23 mouse cellular contexts compared by ENCODE assay signal in the genomic region with DNA sequence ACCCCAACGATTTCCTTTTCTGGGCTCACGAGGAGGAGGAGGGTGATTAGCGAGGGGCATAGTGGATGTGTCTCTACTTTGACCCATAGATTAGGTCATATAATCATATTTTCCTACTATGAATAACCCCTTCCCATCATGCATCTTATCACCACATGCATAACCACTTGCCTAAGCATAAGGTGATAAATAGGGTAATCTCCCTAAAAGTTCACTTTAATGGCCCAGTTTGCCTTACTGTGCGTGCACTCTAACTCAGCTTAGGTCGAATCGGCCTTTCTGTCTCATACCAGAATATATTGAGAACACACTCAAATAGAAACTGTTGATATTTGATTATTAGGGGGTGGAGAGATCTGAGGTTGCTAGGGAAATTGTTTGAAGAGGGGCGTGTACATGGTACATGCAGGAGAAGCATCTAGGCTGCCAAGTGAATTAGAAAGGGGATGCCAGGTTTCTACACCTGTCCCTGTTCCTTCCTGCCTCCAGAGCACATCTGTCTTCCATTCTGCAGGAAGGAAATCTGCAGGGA. TPM values are rescaled to one million over a fixed set of nuclear protein-coding genes. Genes with fewer than 3 reads are reported as not detected.
DNase-seq lines count a peak whose midpoint lies in the region; ATAC-seq lines count a peak whose summit lies in the region.
"Had no signal": no experiment of that assay in that cellular context is flagged by ENCODE, and none has a peak within 500 bp of the region (broad histone marks: within the 10 kb centered on the region; RNA-seq: fewer than 3 reads in every experiment).

No protein-coding gene starts in this region.

- peak overlapping the region; percentile 27 for H3K4me2 ChIP-seq in intestine, embryonic 16.5 days (ENCODE audit: low read depth, low read length)
- H3K4me2 ChIP-seq: hindbrain, embryonic 14.5 days; midbrain, embryonic 15.5 days; neural tube, embryonic 12.5 days had no signal

- no peak overlapping the region for H3K27ac ChIP-seq in intestine, embryonic 16.5 days (ENCODE audit: low read length)
- H3K27ac ChIP-seq: forebrain, embryonic 10.5 days; heart, adult 2 months; hindbrain, embryonic 14.5 days; layer of hippocampus, adult 2 months; macrophage; midbrain, embryonic 15.5 days; neural tube, embryonic 12.5 days had no signal

- H3K9ac ChIP-seq in intestine, embryonic 16.5 days (ENCODE audit: low read depth, low read length): no peak overlapping the region
- H3K9ac ChIP-seq: hindbrain, embryonic 14.5 days; midbrain, embryonic 15.5 days; neural tube, embryonic 12.5 days had no signal

- no peak overlapping the region for H3K4me3 ChIP-seq in intestine, embryonic 16.5 days (ENCODE audit: low read length)
- H3K4me3 ChIP-seq: forebrain, embryonic 10.5 days; heart, adult 2 months; layer of hippocampus, adult 2 months; midbrain, embryonic 15.5 days; neural tube, embryonic 12.5 days had no signal

- peak; percentile 77 for ATAC-seq in CD4-positive, CD25-positive, alpha-beta regulatory T cell, adult 4 months
- ATAC-seq in intestine, embryonic 16.5 days: peak; percentile 45
- ATAC-seq: forebrain, embryonic 16.5 days; lung, postnatal 0 days; midbrain, embryonic 15.5 days had no signal

- DNase-seq in A20 (ENCODE audit: low read depth, low spot score): peak; percentile 81
- peak; percentile 11 for DNase-seq in splenic B cell, adult 2 months (ENCODE audit: low read depth, low spot score)
- DNase-seq in gastrocnemius, postnatal 4 days (ENCODE audit: low spot score in 2 of 2): no peak
- DNase-seq in left cerebral cortex, adult 18-20 months (ENCODE audit: low spot score in 2 of 2): no peak
- DNase-seq in layer of hippocampus, postnatal 14 days (ENCODE audit: low spot score in 2 of 2): no peak
- DNase-seq: adrenal gland, adult 2 months; cerebellum, adult 11-12 months; cerebellum, postnatal 14 days; gastrocnemius, postnatal 14 days; heart, postnatal 36 days; right cerebral cortex, postnatal 4 days had no signal

- WGBS in intestine, embryonic 16.5 days: 50% methylated on average over 7 of the region's 7 CpGs

- H3K9me3 ChIP-seq in intestine, embryonic 16.5 days (ENCODE audit: control insufficient read depth, low read length): peaks cover 4% of the 10 kb centered on the region

- no peaks in the 10 kb centered on the region for H3K36me3 ChIP-seq in intestine, embryonic 16.5 days (ENCODE audit: control insufficient read depth, insufficient read depth, low read length)
- no peaks in the 10 kb centered on the region for H3K36me3 ChIP-seq in splenic B cell, adult 2 months (ENCODE audit: control insufficient read depth, insufficient read depth, low read length, poor library complexity, severe bottlenecking)
- H3K36me3 ChIP-seq: forebrain, embryonic 10.5 days; midbrain, embryonic 15.5 days; neural tube, embryonic 12.5 days had no signal

- peaks cover 6% of the 10 kb centered on the region for H3K4me1 ChIP-seq in intestine, embryonic 16.5 days (ENCODE audit: control insufficient read depth, insufficient read depth, low read length)
- H3K4me1 ChIP-seq: midbrain, embryonic 15.5 days had no signal

- no peaks in the 10 kb centered on the region for H3K27me3 ChIP-seq in intestine, embryonic 16.5 days (replicated peaks; ENCODE audit: control insufficient read depth, insufficient read depth, low read length)
- no peaks in the 10 kb centered on the region for H3K27me3 ChIP-seq in splenic B cell, adult 2 months (ENCODE audit: control insufficient read depth, insufficient read depth, low read length, poor library complexity, severe bottlenecking)
- H3K27me3 ChIP-seq: neural tube, embryonic 12.5 days had no signal

RNA-seq across cellular contexts. Expression of a gene that starts 26.1 kb away (rescaled TPM):
- polyA plus RNA-seq in CD4-positive, CD25-positive, alpha-beta regulatory T cell, adult 4 months (2017; shearing (Covaris generic)): 100 to 1,000 TPM; 207 to 236 TPM
- polyA plus RNA-seq in intestine, embryonic 16.5 days (2015; fragmentation: Nextera tagmentation; extraction: Ambion mirVana): 186 and 195 TPM in 2 replicates
- 100 to 1,000 TPM; 221 to 227 TPM for total RNA-seq in gastrocnemius, postnatal 4 days (2021)
- 10 to 100 TPM; 61.0 to 68.7 TPM for total RNA-seq in left cerebral cortex, adult 18-20 months (2021)
- total RNA-seq in layer of hippocampus, postnatal 14 days (2021): 10 to 100 TPM; 55.3 to 60.9 TPM

RNA-seq across cellular contexts. Expression of a gene that starts 55.1 kb away (rescaled TPM):
- not detected for polyA plus RNA-seq in CD4-positive, CD25-positive, alpha-beta regulatory T cell, adult 4 months (2017; shearing (Covaris generic))
- 0.36 and 0.93 TPM in 2 replicates for polyA plus RNA-seq in intestine, embryonic 16.5 days (2015; fragmentation: Nextera tagmentation; extraction: Ambion mirVana)
- not detected for total RNA-seq in gastrocnemius, postnatal 4 days (2021)
- total RNA-seq in left cerebral cortex, adult 18-20 months (2021): 1 to 10 TPM; 4.4 to 5.7 TPM
- total RNA-seq in layer of hippocampus, postnatal 14 days (2021): 1 to 10 TPM; 7.3 to 7.4 TPM
- total RNA-seq: ES-E14; gastrocnemius, postnatal 14 days had no signal
- polyA plus RNA-seq: macrophage had no signal

RNA-seq across cellular contexts. Expression of a gene that starts 55.1 kb away (rescaled TPM):
- 10 to 100 TPM; 34.8 to 42.2 TPM for polyA plus RNA-seq in CD4-positive, CD25-positive, alpha-beta regulatory T cell, adult 4 months (2017; shearing (Covaris generic))
- polyA plus RNA-seq in intestine, embryonic 16.5 days (2015; fragmentation: Nextera tagmentation; extraction: Ambion mirVana): 62.7 and 68.9 TPM in 2 replicates
- total RNA-seq in gastrocnemius, postnatal 4 days (2021): 10 to 100 TPM; 18.7 to 21.4 TPM
- 10 to 100 TPM; 15.0 to 16.9 TPM for total RNA-seq in left cerebral cortex, adult 18-20 months (2021)
- 10 to 100 TPM; 21.1 to 23.3 TPM for total RNA-seq in layer of hippocampus, postnatal 14 days (2021)

Comparison
In these comparisons a context has a peak if more than half of its experiments do, and no peak if none do; other contexts are left out.
1. DNase-seq: peak in A20 (single experiment) and splenic B cell, adult 2 months (single experiment); none in gastrocnemius, postnatal 4 days (0 of 2), left cerebral cortex, adult 18-20 months (0 of 2) and layer of hippocampus, postnatal 14 days (0 of 2).
2. RNA of a gene that starts 55.1 kb away (total RNA-seq): 7.3 to 7.4 TPM in layer of hippocampus, postnatal 14 days and 4.4 to 5.7 TPM in left cerebral cortex, adult 18-20 months; not detected in gastrocnemius, postnatal 4 days; every median in the first group is over 4 times any median in the second.